Mouse (Mus musculus): Measurements from ENCODE around the gene Mfap3.

DNA sequence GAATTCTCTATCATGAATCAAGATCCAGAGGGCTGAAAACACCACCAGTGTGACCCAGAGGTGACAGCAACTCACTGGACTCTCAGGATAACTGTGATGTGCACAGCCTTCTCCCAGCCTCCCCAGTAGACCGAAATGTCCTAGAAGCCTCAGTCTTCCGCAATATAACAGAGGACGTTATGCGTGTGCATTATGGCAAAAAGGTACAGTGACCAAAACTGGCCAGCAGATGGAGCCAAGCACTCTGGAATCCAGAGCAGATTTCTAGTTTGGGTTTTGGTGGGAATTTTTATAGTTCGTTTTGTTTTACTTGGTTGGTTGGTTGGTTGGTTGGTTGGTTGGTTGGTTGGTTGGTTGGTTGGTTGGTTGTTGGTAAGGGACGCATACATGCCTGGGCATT lies 43.3 kb upstream of the Mfap3 start:
- TF ChIP-seq POLR2A (IDR thresholded peaks at IDR 0.05; ENCODE audit: insufficient read depth, low read length) (no peak), EP300 (IDR thresholded peaks at IDR 0.05; ENCODE audit: insufficient read depth, low read depth, low read length) (no peak), CTCF (IDR thresholded peaks at IDR 0.05; ENCODE audit: low read depth, low read length) (peak; percentile 19)

All from ES-Bruce4 (cell line).